Mouse (Mus musculus): ENCODE results near the gene Lmf1. TPM values are rescaled to one million over a fixed set of nuclear protein-coding genes. Genes with fewer than 3 reads are reported as not detected.

Gene Lmf1
- total and polyA plus RNA-seq, 3 experiments: 14.0 to 30.5 TPM; not detected in 1

GRCm38 (mm10) chr17:25618508-25619056, 39.7 kb downstream of the Lmf1 start:
- no peaks in the 10 kb centered on the region for H3K27me3 ChIP-seq (ENCODE audit: control insufficient read depth in 1 of 2, insufficient read depth in 2 of 2, low read length in 2 of 2)
- no peak overlapping the region for H3K27ac ChIP-seq (ENCODE audit: control insufficient read depth, low read depth, low read length)
- no peak for TF ChIP-seq CHD2 (IDR thresholded peaks at IDR 0.05; ENCODE audit: low read length)
- TF ChIP-seq EP300 (IDR thresholded peaks at IDR 0.05; ENCODE audit: low read depth in 1 of 2, low read length in 2 of 2): no peak
- no peak for TF ChIP-seq JUND (IDR thresholded peaks at IDR 0.05; ENCODE audit: low read depth, low read length)
- TF ChIP-seq E2F4 (IDR thresholded peaks at IDR 0.05; ENCODE audit: borderline replicate concordance, low read depth, low read length): no peak
- no peak for TF ChIP-seq MAZ (IDR thresholded peaks at IDR 0.05; ENCODE audit: low read depth, low read length)
- no peak for TF ChIP-seq MYC (IDR thresholded peaks at IDR 0.05; ENCODE audit: low read depth, low read length)
- no peak overlapping the region for H3K4me3 ChIP-seq (ENCODE audit: control insufficient read depth in 1 of 2, insufficient read depth in 1 of 2, low read depth in 2 of 2, low read length in 2 of 2)
- DNase-seq (ENCODE audit: low read depth, low spot score): no peak
- no peaks in the 10 kb centered on the region for H3K4me1 ChIP-seq (ENCODE audit: control insufficient read depth in 1 of 2, insufficient read depth in 2 of 2, low read length in 2 of 2)
- H3K9me3 ChIP-seq (replicated peaks; ENCODE audit: insufficient read depth, low read length): no peaks in the 10 kb centered on the region
- H3K79me2 ChIP-seq (ENCODE audit: control insufficient read depth, insufficient read depth, low read length, poor library complexity): no peaks in the 10 kb centered on the region
- H3K36me3 ChIP-seq (ENCODE audit: control insufficient read depth in 1 of 2, insufficient read depth in 2 of 2, low read length in 2 of 2): no peaks in the 10 kb centered on the region
- H3K9ac ChIP-seq (ENCODE audit: control insufficient read depth, low read depth, low read length, poor library complexity, severe bottlenecking): no peak overlapping the region

GRCm38 (mm10) chr17:25623441-25623840, 44.6 kb downstream of the Lmf1 start:
- H3K36me3 ChIP-seq (ENCODE audit: control insufficient read depth in 1 of 2, insufficient read depth in 2 of 2, low read length in 2 of 2): no peaks in the 10 kb centered on the region
- TF ChIP-seq UBTF (IDR thresholded peaks at IDR 0.05; ENCODE audit: borderline replicate concordance, insufficient read depth, low read depth, low read length) (no peak), ZNF384 (IDR thresholded peaks at IDR 0.05; ENCODE audit: low read depth, low read length) (no peak), ELF1 (IDR thresholded peaks at IDR 0.05; ENCODE audit: low read depth, low read length) (no peak), KAT2A (conservative IDR thresholded peaks at IDR 0.05; ENCODE audit: low read depth, low read length) (no peak), MAX (IDR thresholded peaks at IDR 0.05; ENCODE audit: low read length) (no peak), MAZ (IDR thresholded peaks at IDR 0.05; ENCODE audit: low read depth, low read length) (no peak), BHLHE40 (IDR thresholded peaks at IDR 0.05; ENCODE audit: borderline replicate concordance, low read depth, low read length) (no peak)
- H3K4me1 ChIP-seq (ENCODE audit: control insufficient read depth in 1 of 2, insufficient read depth in 2 of 2, low read length in 2 of 2): no peaks in the 10 kb centered on the region
- H3K9me3 ChIP-seq (replicated peaks; ENCODE audit: insufficient read depth, low read length): no peaks in the 10 kb centered on the region
- no peak for DNase-seq (ENCODE audit: low read depth, low spot score)
- no peak overlapping the region for H3K4me3 ChIP-seq (ENCODE audit: control insufficient read depth in 1 of 2, insufficient read depth in 1 of 2, low read depth in 2 of 2, low read length in 2 of 2)
- no peaks in the 10 kb centered on the region for H3K79me2 ChIP-seq (ENCODE audit: control insufficient read depth, insufficient read depth, low read length, poor library complexity)
- H3K27ac ChIP-seq (ENCODE audit: control insufficient read depth, low read depth, low read length): no peak overlapping the region
- H3K9ac ChIP-seq (ENCODE audit: control insufficient read depth, low read depth, low read length, poor library complexity, severe bottlenecking): no peak overlapping the region
- H3K27me3 ChIP-seq (ENCODE audit: control insufficient read depth in 1 of 2, insufficient read depth in 2 of 2, low read length in 2 of 2): no peaks in the 10 kb centered on the region

DNA sequence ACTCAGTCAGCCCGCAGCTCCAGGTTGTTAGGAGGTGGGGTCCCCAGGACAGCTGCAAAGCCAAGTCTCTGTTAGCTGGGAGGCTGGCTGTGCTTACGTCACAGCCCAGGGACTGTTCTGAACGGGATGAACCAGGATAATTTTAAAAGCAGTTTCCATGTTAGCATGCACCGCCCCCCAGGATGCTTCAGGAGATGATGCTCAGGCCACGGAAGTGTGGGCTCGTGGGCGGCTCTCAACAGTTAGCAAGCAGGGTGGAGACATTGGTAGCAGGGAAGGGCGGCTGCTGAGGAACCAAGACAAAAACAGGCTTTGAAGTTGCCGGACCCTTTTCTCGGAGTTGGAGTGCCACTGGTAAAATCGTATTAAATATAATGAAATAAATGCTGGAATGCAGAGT, 45.0 kb downstream of the Lmf1 start:
- H3K9me3 ChIP-seq (replicated peaks; ENCODE audit: insufficient read depth, low read length): no peaks in the 10 kb centered on the region
- H3K79me2 ChIP-seq (ENCODE audit: control insufficient read depth, insufficient read depth, low read length, poor library complexity): no peaks in the 10 kb centered on the region
- no peak overlapping the region for H3K4me3 ChIP-seq (ENCODE audit: control insufficient read depth in 1 of 2, insufficient read depth in 1 of 2, low read depth in 2 of 2, low read length in 2 of 2)
- H3K9ac ChIP-seq (ENCODE audit: control insufficient read depth, low read depth, low read length, poor library complexity, severe bottlenecking): no peak overlapping the region
- H3K36me3 ChIP-seq (ENCODE audit: control insufficient read depth in 1 of 2, insufficient read depth in 2 of 2, low read length in 2 of 2): no peaks in the 10 kb centered on the region
- H3K27me3 ChIP-seq (ENCODE audit: control insufficient read depth in 1 of 2, insufficient read depth in 2 of 2, low read length in 2 of 2): no peaks in the 10 kb centered on the region
- TF ChIP-seq GABPA (IDR thresholded peaks at IDR 0.05; ENCODE audit: low read depth, low read length) (no peak), MAX (IDR thresholded peaks at IDR 0.05; ENCODE audit: low read length) (no peak), RAD21 (IDR thresholded peaks at IDR 0.05; ENCODE audit: low read depth, low read length) (no peak), SMC3 (IDR thresholded peaks at IDR 0.05; ENCODE audit: low read depth, low read length) (no peak), TCF12 (IDR thresholded peaks at IDR 0.05; ENCODE audit: low read depth, low read length) (no peak), TBP (IDR thresholded peaks at IDR 0.05; ENCODE audit: low read depth, low read length) (no peak), CTCF (IDR thresholded peaks at IDR 0.05 in 2 of 3, conservative IDR thresholded peaks at IDR 0.05 in 1 of 3; ENCODE audit: control insufficient read depth in 1 of 3, insufficient read depth in 1 of 3, low read depth in 2 of 3, low read length in 3 of 3, poor library complexity in 1 of 3, severe bottlenecking in 1 of 3) (no peak), CHD1 (IDR thresholded peaks at IDR 0.05; ENCODE audit: low read depth, low read length) (no peak), POLR2AphosphoS5 (IDR thresholded peaks at IDR 0.05; ENCODE audit: borderline replicate concordance, low read depth, low read length) (no peak), GATA1 (IDR thresholded peaks at IDR 0.05; ENCODE audit: low read depth, low read length) (no peak), CHD2 (IDR thresholded peaks at IDR 0.05; ENCODE audit: low read length) (no peak), EP300 (IDR thresholded peaks at IDR 0.05; ENCODE audit: low read depth in 1 of 2, low read length in 2 of 2) (no peak), ZMIZ1 (IDR thresholded peaks at IDR 0.05; ENCODE audit: low read depth, low read length) (no peak), E2F4 (IDR thresholded peaks at IDR 0.05; ENCODE audit: borderline replicate concordance, low read depth, low read length) (no peak), MAFK (IDR thresholded peaks at IDR 0.05; ENCODE audit: borderline replicate concordance, low read depth, low read length) (no peak)
- no peak overlapping the region for H3K27ac ChIP-seq (ENCODE audit: control insufficient read depth, low read depth, low read length)
- no peak for DNase-seq (ENCODE audit: low read depth, low spot score)
- no peaks in the 10 kb centered on the region for H3K4me1 ChIP-seq (ENCODE audit: control insufficient read depth in 1 of 2, insufficient read depth in 2 of 2, low read length in 2 of 2)
